Mouse (Mus musculus): ENCODE results near the gene Ppp1r26.

Ppp1r26 gene

DNA sequence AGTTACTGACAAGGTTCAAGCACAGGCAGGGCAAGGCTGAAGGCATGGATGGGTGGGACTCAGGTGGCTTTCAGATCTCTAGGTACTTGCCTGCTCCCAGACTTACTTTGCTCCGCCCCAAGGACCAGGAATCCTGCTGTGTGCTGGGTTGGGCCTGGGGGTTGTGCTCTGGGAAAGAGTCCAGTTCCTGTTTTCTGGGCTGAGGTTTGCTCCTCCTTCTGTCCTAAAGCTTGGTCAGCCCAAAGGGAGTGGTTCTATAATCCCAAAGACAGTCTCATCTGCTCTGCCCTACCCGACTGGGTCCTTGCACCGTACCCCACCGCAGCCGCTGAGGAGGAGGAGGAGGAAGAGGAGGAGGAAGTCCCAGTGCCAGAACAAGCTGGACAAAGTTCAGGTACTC lies 50.1 kb downstream of the Ppp1r26 start, which contains the start of gene Gbgt1:
Gene Gbgt1 (plus strand): TSS at position 221 of the 400 bp plus-strand sequence.
- DNase-seq (ENCODE audit: low read depth, low spot score): no peak

GRCm38 (mm10) chr2:28497561-28497960 lies 51.0 kb downstream of the Ppp1r26 start:
- DNase-seq (ENCODE audit: low read depth, low spot score): no peak

DNA sequence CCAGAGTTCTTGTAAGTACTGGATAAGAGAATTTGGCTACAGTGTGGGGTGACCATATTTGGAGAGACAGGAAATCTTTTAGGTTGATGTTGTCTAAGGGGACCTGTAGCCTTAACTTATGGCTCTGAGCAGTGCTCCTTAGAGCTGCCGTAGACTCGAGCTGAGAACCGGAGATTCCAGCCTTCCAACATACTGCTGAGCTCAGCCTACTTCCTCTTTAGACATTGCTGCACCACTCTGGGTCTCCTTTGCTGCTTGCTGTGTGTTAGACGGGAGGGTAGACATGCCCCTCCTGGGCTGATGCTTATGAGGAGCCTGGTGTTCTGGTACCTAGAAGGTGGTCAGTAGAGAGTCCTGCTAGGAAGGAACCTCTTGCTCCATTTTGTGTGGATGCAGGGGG lies 51.8 kb downstream of the Ppp1r26 start:
- no peak for DNase-seq (ENCODE audit: low read depth, low spot score)

DNA sequence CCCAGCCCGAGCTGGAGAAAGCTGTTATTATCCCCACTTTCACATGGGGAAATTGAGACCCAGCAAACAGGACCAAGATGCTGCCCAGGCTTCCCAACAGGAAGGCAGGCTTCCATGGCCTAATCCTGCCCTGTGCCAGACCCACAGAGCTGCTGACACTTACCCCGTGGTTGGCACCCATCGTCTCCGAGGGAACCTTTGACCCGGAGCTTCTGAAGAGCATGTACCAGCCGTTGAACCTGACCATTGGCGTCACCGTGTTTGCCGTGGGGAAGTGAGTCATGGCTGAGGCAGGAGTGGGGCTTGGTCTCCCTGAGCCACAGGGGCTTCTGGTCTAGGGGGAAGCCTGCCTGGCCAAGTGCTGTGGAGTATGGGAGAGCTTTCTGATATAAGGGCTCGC lies 56.4 kb downstream of the Ppp1r26 start:
- no peak for DNase-seq (ENCODE audit: low read depth, low spot score)

- no peak for DNase-seq (ENCODE audit: low read depth, low spot score)
Measured at GRCm38 (mm10) chr2:28504676-28505075, 58.1 kb downstream of the Ppp1r26 start.
